Mouse (Mus musculus) heart, embryonic 11.5 days (tissue): ENCODE results near the gene Naxd. TPM values are rescaled to one million over a fixed set of nuclear protein-coding genes. Genes with fewer than 3 reads are reported as not detected.

Source experiments
- ATAC-seq: fragments of 200-750 bp; cut with Nextera tagmentation; replicated peaks from 2 replicates; pipeline ENCODE4 v1.8.0; 2017; ENCODE audit warnings: moderate library complexity; ENCODE audit not compliant: insufficient number of reproducible peaks, low FRiP score, low TSS enrichment
- H3K27ac ChIP-seq: fragments of 300-500 bp; sonication (generic); 2 replicates; pipeline ENCODE4 v1.5.1; 2014; ENCODE audit warnings: mild to moderate bottlenecking, low read depth, low read length
- H3K27me3 ChIP-seq: fragments of 300-500 bp; sonication (generic); 2 replicates; pipeline ENCODE4 v1.6.1; 2014; ENCODE audit warnings: mild to moderate bottlenecking, low read length, mixed read lengths; ENCODE audit not compliant: control insufficient read depth, insufficient read depth
- H3K36me3 ChIP-seq: fragments of 300-500 bp; sonication (generic); 2 replicates; pipeline ENCODE4 v1.6.1; 2014; ENCODE audit warnings: mild to moderate bottlenecking, low read length, moderate library complexity, mixed read lengths; ENCODE audit not compliant: control insufficient read depth, insufficient read depth
- H3K4me1 ChIP-seq: fragments of 300-500 bp; sonication (generic); 2 replicates; pipeline ENCODE4 v1.6.1; 2014; ENCODE audit warnings: low read length; ENCODE audit not compliant: control insufficient read depth, insufficient read depth
- H3K4me2 ChIP-seq: fragments of 300-500 bp; sonication (generic); 2 replicates; pipeline ENCODE4 v1.6.1; 2014; ENCODE audit warnings: mild to moderate bottlenecking, moderate library complexity
- H3K4me3 ChIP-seq: fragments of 300-500 bp; sonication (generic); 2 replicates; pipeline ENCODE4 v1.5.1; 2014; ENCODE audit warnings: low read depth, low read length
- H3K9ac ChIP-seq: fragments of 300-500 bp; sonication (generic); 2 replicates; pipeline ENCODE4 v1.6.1; 2014; ENCODE audit warnings: mild to moderate bottlenecking, low read depth, low read length, moderate library complexity
- H3K9me3 ChIP-seq: fragments of 300-500 bp; sonication (generic); replicated peaks from 2 replicates; pipeline ENCODE4 v1.6.1; 2016; ENCODE audit warnings: low read length; ENCODE audit not compliant: control insufficient read depth
- WGBS: fragments of 180-500 bp; shearing (Covaris S2); extraction: QIAGEN DNeasy Blood & Tissue Kit; methylation state at CpG from one replicate; pipeline ENCODE4 v1.1.7; 2014; ENCODE audit not compliant: insufficient replicate concordance; 5-methylcytosine and 5-hydroxymethylcytosine counted together
- polyA plus RNA-seq: library from polyadenylated mRNA; unstranded; fragments of >200 nt; fragmentation: Nextera tagmentation; extraction: Ambion mirVana; gene quantifications from 2 replicates; pipeline ENCODE4 v1.2.1, GENCODE M21; 2014

Gene Naxd
- polyA plus RNA-seq, 1 experiment from 2014 or later = 75.8 TPM

DNA sequence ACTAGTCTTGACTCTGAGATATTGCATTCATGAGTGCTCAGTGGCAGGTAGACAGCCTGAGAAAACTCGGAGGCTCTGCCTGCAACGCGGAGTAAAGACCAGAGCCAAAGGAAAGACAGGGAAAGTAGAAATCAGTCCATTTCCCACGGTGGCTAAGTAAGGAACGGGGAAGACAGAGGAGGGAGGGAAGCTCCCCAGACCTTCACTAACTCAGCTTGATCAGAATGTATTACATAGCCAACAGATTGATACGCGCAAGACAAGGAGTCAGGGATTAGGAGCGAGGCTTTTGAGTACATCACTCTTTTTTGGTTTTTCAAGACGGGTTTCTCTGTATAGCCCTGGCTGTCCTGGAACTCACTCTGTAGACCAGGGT, 20.1 kb upstream of the Naxd start:
- H3K4me2 ChIP-seq = peak overlapping the region; percentile 98
- no peak for ATAC-seq
- H3K36me3 ChIP-seq = no peaks in the 10 kb centered on the region
- H3K9ac ChIP-seq = peak overlapping the region; percentile 77
- H3K4me1 ChIP-seq = peaks cover 31% of the 10 kb centered on the region
- H3K9me3 ChIP-seq = no peaks in the 10 kb centered on the region
- peak overlapping the region; percentile 70 for H3K4me3 ChIP-seq
- H3K27me3 ChIP-seq = peaks cover 37% of the 10 kb centered on the region
- peak overlapping the region; percentile 77 for H3K27ac ChIP-seq
- 5% methylated on average over 9 of the region's 9 CpGs for WGBS

DNA sequence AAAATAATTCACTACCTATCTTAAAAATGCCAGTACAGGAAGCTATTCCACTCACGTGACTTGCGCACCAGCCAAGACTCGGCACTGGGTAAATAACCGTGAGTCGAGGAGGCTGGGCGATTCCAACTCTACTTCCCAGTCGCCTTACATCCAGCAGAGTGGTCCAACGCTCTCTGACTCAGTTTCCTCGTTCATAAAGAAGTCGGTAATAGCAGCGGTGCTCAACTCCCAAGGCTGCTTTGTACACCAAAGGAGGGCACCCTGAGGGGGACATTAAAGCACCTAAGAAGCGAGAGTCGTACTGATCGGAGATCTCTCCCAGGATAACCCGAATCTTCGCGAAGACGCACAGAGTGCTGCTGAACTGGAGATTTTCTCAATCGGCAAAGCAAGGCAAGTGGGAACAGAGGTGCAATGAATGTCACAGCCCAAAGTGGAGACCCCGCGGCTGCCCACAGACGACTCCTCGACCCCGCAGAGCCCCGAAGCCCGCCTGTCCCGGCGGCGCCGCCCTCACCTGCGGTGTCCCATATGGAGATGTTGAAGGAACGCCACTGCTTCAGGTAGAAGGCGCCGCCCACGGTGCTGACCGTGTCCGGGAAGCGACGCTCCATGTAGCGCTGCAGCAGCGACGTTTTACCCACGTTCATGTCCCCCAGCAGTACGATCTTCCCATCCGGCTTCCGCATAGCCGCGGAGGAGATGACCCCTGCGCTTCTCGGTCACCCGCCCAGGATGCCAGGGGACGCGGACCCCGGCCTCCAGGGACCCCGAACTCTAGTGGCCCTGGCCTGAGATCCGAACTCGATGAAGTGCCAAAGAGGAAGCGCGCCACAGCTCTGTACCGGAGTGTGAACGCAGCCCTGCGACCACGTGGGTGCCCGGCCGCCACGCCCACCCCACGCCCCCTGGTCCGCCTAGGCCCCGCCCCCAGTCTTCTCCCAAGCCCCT, 19.2 kb upstream of the Naxd start, which contains the start of gene Rab20:
TSS of gene Rab20 (minus strand) at position 900 of the 951 bp plus-strand sequence.
- Histone ChIP-seq H3K9me3 (no peaks in the 10 kb centered on the region), H3K27ac (peak within 1 kb of the TSS; percentile 77), H3K36me3 (no peaks in the 10 kb centered on the region), H3K27me3 (peaks cover 37% of the 10 kb centered on the region), H3K4me1 (peaks cover 31% of the 10 kb centered on the region), H3K9ac (peak within 1 kb of the TSS; percentile 77), H3K4me2 (peak within 1 kb of the TSS; percentile 98), H3K4me3 (peak within 1 kb of the TSS; percentile 70)
- under 1% methylated on average over 62 of the region's 69 CpGs for WGBS
- peak; percentile 62 for ATAC-seq

DNA sequence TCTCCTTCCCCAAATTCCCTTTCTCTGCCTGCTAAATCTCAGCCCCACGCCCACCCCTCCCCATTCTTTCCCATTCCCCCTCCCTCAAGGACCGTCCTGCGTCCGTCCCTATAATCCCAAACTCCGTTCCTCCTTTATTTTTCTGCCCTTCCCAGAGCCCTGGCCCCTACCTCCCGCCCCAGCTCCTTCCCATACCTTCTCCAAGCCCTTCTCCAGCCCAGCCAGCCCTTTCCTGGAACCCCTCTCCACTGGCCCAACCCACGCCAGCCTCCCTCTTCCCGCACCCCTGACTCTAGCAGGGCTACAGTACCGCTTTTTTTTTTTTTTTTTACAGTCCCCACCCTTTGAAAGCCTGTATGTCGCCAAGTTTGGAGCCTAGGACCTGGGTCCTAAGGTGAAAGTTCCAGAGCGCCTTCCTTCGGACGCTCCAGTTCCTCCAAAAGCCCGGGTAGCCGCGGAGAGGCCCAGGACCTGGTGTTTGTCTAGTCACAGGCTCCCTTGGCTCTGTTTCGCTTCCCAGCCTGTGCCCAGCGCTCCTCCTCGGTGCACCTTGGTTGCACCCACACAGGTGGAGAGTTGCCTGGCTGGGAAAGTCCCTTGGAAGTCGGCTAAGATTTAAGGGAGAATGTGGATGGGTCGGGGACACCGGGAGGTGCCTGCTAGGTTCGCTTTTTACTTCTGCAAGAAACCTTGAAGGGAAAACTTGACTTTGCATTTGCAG, 18.3 kb upstream of the Naxd start:
- Histone ChIP-seq H3K9me3 (no peaks in the 10 kb centered on the region), H3K9ac (peak overlapping the region; percentile 77), H3K4me1 (peaks cover 22% of the 10 kb centered on the region), H3K27me3 (peaks cover 33% of the 10 kb centered on the region), H3K4me3 (peak overlapping the region; percentile 70), H3K36me3 (no peaks in the 10 kb centered on the region), H3K27ac (0 out of 2 replicates have a peak overlapping the region, but pooled peaks have one; percentile 7), H3K4me2 (peak overlapping the region; percentile 98)
- WGBS = 1% methylated on average over 22 of the region's 23 CpGs
- ATAC-seq = 0 out of 2 replicates have a peak, but pooled peaks have one; percentile 25

DNA sequence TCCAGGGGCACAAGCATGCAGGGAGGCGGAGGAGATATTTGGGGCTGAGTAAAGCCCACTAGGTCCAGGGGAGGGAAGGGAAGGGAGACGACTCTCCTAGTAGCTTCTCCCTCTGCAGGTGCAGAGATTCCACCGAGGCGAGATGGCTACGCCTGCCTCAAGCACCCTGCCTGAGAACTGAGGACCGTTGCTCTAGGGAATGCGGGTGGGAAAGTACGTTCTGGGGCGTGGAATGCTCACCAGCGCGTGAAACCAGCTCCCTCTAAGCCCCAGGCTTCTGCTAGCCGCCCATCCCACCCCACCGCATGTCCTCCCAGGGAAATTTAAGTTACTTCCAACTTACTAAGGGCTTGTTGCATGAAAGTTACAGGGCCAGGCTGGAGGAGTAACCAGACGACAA, 17.7 kb upstream of the Naxd start:
- 7% methylated on average over 14 of the region's 14 CpGs for WGBS
- Histone ChIP-seq H3K9me3 (no peaks in the 10 kb centered on the region), H3K9ac (no peak overlapping the region), H3K27ac (no peak overlapping the region), H3K27me3 (peaks cover 31% of the 10 kb centered on the region), H3K36me3 (no peaks in the 10 kb centered on the region), H3K4me3 (no peak overlapping the region), H3K4me2 (peak overlapping the region; percentile 98), H3K4me1 (peaks cover 19% of the 10 kb centered on the region)
- no peak for ATAC-seq

DNA sequence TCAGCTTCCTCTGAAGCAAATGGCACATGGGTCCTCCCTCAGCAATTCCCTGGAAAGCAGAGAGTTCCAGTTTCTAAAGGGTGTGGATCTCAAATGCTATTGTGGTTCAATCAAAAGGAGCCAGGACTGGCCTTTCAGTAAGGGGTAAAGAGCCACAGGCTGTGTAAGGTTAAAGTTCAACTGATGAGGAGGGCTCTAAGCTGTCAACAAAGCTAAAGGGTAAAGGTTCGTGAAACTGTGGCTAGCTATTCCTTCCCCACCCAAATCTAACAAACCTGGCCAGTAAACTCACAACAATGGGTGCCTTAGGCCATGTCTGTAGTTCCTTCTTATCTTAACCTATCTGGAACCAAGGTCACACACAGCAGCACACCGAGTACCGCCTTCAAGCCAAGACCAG, 15.4 kb upstream of the Naxd start:
- no peak overlapping the region for H3K4me2 ChIP-seq
- H3K9ac ChIP-seq = 0 out of 2 replicates have a peak overlapping the region, but pooled peaks have one; percentile 46
- peak overlapping the region; percentile 71; the same call in 1 of the 2 replicates for H3K27ac ChIP-seq
- no peaks in the 10 kb centered on the region for H3K36me3 ChIP-seq
- no peak for ATAC-seq
- H3K4me3 ChIP-seq = no peak overlapping the region
- peaks cover 12% of the 10 kb centered on the region for H3K4me1 ChIP-seq
- H3K27me3 ChIP-seq = peaks cover 28% of the 10 kb centered on the region
- H3K9me3 ChIP-seq = no peaks in the 10 kb centered on the region
- 71% methylated on average over 3 of the region's 3 CpGs for WGBS

DNA sequence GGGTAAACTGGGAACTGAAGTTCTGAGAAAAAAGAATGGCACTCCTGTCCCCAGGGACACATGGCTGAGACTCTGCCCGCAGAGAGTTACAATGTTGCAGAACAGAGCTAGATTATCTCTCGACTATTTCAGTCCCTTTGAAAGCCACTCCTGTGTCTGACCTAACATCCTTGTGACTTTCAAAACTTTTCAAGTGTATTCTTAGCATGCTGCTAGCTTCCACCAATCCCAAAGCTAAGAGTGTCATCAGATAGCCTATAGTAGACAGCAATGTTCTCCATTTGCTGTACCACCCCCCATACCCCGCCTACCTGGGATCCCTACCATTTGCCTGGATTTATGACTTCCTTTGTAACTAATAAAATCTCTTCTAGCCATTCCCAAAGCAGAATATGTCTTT, 14.8 kb upstream of the Naxd start:
- peaks cover 28% of the 10 kb centered on the region for H3K27me3 ChIP-seq
- peak overlapping the region; percentile 46; the same call in 1 of the 2 replicates for H3K9ac ChIP-seq
- H3K9me3 ChIP-seq = no peaks in the 10 kb centered on the region
- no peak overlapping the region for H3K4me3 ChIP-seq
- H3K36me3 ChIP-seq = no peaks in the 10 kb centered on the region
- no peak for ATAC-seq
- peak overlapping the region; percentile 71 for H3K27ac ChIP-seq
- WGBS = 41% methylated on average over 3 of the region's 3 CpGs
- H3K4me2 ChIP-seq = no peak overlapping the region
- H3K4me1 ChIP-seq = peaks cover 12% of the 10 kb centered on the region

DNA sequence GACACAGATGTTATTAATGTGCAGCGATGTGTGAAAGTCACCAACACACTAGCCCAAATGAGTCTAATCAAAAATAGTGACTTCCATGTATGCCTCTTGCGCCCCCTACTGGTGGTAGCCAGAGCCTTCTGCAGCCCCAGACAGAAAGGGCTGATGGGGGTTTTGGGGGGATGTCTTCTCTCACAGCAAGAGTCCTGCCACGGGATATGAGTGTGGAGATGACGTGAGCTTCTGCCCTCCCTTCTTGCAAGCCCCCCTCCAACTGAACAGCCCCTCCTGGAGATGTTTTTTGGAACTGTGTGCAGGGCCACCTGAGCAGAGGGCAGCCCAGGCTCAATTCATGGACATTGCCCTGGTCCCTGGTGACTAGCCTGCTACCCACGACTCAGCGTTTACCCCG, 11.2 kb upstream of the Naxd start:
- Histone ChIP-seq H3K36me3 (no peaks in the 10 kb centered on the region), H3K27me3 (peaks cover 13% of the 10 kb centered on the region), H3K9ac (no peak overlapping the region), H3K4me1 (peaks cover 9% of the 10 kb centered on the region), H3K9me3 (no peaks in the 10 kb centered on the region), H3K4me2 (no peak overlapping the region), H3K27ac (no peak overlapping the region), H3K4me3 (no peak overlapping the region)
- 20% methylated on average over 7 of the region's 7 CpGs for WGBS
- no peak for ATAC-seq

DNA sequence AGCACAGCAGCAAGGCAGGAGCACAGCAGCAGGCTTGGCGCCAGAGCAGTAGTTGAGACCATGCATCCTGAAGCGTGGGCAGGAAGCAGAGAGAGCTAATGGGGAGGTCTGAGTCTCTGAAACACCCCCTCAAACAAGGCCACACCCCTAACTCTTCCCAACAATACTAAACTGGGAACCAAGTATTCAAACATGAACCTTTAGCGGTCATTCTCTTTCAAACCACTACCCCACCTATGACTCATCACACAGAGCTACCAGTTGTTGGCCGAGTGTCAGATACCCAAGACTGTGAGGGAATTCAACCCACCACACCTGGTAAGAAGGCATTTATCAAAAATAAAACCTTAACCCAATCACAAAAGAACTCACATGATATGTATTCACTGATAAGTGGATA, 10.1 kb upstream of the Naxd start:
- no peak overlapping the region for H3K4me3 ChIP-seq
- H3K27ac ChIP-seq = no peak overlapping the region
- peaks cover 5% of the 10 kb centered on the region for H3K4me1 ChIP-seq
- H3K36me3 ChIP-seq = no peaks in the 10 kb centered on the region
- ATAC-seq = no peak
- H3K4me2 ChIP-seq = no peak overlapping the region
- WGBS = 66% methylated on average over 4 of the region's 4 CpGs
- peaks cover 9% of the 10 kb centered on the region; the same call in 1 of the 2 replicates for H3K27me3 ChIP-seq
- H3K9me3 ChIP-seq = no peaks in the 10 kb centered on the region
- H3K9ac ChIP-seq = no peak overlapping the region
